Mouse (Mus musculus) liver, embryonic 14.5 days (tissue): ENCODE results near the gene Gjd3.

Source experiments
- CTCF ChIP-seq: IDR thresholded peaks from 2 replicates; pipeline ENCODE4 v1.5.1; 2016; ENCODE audit warnings: antibody characterized with exemption, low read depth, control low read depth
- EP300 ChIP-seq: IDR thresholded peaks from 2 replicates; pipeline ENCODE4 v1.6.1; 2016; ENCODE audit warnings: antibody characterized with exemption, low read depth

GRCm38 (mm10) chr11:98985542-98985941 is 2.7 kb upstream of the Gjd3 start:
- TF ChIP-seq CTCF (no peak), EP300 (no peak)
